Mouse (Mus musculus) hindbrain, embryonic 12.5 days (tissue): ENCODE data around the gene Hfe. TPM values are rescaled to one million over a fixed set of nuclear protein-coding genes. Genes with fewer than 3 reads are reported as not detected.

Source experiments
- ATAC-seq: fragments of 200-750 bp; cut with Nextera tagmentation; 2 replicates; pipeline ENCODE4 v1.8.0; 2017; ENCODE audit warnings: moderate TSS enrichment; ENCODE audit not compliant: low FRiP score
- H3K27ac ChIP-seq: fragments of 300-500 bp; sonication (generic); 2 replicates; pipeline ENCODE4 v1.5.1; 2016; ENCODE audit warnings: mild to moderate bottlenecking
- H3K27me3 ChIP-seq: fragments of 300-500 bp; sonication (generic); 2 replicates; pipeline ENCODE4 v1.6.1; 2016; ENCODE audit warnings: mild to moderate bottlenecking
- H3K36me3 ChIP-seq: fragments of 300-500 bp; sonication (generic); 2 replicates; pipeline ENCODE4 v1.6.1; 2016; ENCODE audit warnings: mild to moderate bottlenecking
- H3K4me1 ChIP-seq: fragments of 300-500 bp; sonication (generic); 2 replicates; pipeline ENCODE4 v1.6.1; 2016
- H3K4me2 ChIP-seq: fragments of 300-500 bp; sonication (generic); replicated peaks from 2 replicates; pipeline ENCODE4 v1.6.1; 2016; ENCODE audit warnings: mild to moderate bottlenecking
- H3K4me3 ChIP-seq: fragments of 300-500 bp; sonication (generic); 2 replicates; pipeline ENCODE4 v1.5.1; 2016; ENCODE audit warnings: mild to moderate bottlenecking
- H3K9ac ChIP-seq: fragments of 300-500 bp; sonication (generic); 2 replicates; pipeline ENCODE4 v1.6.1; 2016; ENCODE audit warnings: mild to moderate bottlenecking, moderate library complexity
- H3K9me3 ChIP-seq: fragments of 300-500 bp; sonication (generic); replicated peaks from 2 replicates; pipeline ENCODE4 v1.6.1; 2016; ENCODE audit warnings: mild to moderate bottlenecking
- WGBS: fragments of 180-500 bp; shearing (Covaris S2); methylation state at CpG from one replicate; pipeline ENCODE4 v1.1.7; 2016; 5-methylcytosine and 5-hydroxymethylcytosine counted together
- polyA plus RNA-seq: library from polyadenylated mRNA; unstranded; fragments of >200 nt; fragmentation: Nextera tagmentation; extraction: Ambion mirVana; gene quantifications from 2 replicates; pipeline ENCODE4 v1.2.1, GENCODE M21; 2016

The Hfe gene
- polyA plus RNA-seq, 1 experiment from 2014 or later = 4.9 TPM

GRCm38 (mm10) chr13:23700786-23701520 lies 9.7 kb downstream of the Hfe start:
- Histone ChIP-seq H3K9me3 (no peaks in the 10 kb centered on the region), H3K27ac (no peak overlapping the region), H3K36me3 (no peaks in the 10 kb centered on the region), H3K4me3 (no peak overlapping the region), H3K4me2 (no peak overlapping the region), H3K4me1 (peaks cover 4% of the 10 kb centered on the region; the same call in 1 of the 2 replicates), H3K9ac (no peak overlapping the region), H3K27me3 (no peaks in the 10 kb centered on the region)
- peak; percentile 51 for ATAC-seq
- WGBS = 31% methylated on average over 8 of the region's 8 CpGs

GRCm38 (mm10) chr13:23699767-23700166 lies 10.9 kb downstream of the Hfe start:
- Histone ChIP-seq H3K9me3 (no peaks in the 10 kb centered on the region), H3K27me3 (no peaks in the 10 kb centered on the region), H3K4me3 (no peak overlapping the region), H3K27ac (no peak overlapping the region), H3K9ac (no peak overlapping the region), H3K4me2 (no peak overlapping the region), H3K4me1 (peaks cover 4% of the 10 kb centered on the region; the same call in 1 of the 2 replicates), H3K36me3 (no peaks in the 10 kb centered on the region)
- 73% methylated on average over 3 of the region's 3 CpGs for WGBS
- no peak for ATAC-seq

DNA sequence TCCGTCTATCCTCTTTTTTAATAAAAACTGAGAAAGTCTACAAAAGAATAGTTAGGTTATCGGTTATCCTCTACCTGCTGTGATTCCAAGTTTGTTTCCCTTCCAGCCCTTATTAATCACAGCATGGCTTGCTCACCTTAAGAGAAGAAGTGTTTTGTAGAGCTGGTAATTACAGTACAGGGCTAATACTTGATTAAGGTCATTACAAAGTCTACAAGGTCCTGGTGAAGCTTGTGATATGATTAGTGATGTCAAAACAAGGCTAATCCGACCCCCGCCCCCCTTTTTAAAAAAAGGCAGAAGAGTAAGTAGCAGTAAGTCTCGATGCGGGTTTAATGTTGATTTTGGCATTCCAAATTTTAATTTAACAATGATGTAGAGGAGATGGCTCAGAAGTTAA lies 11.7 kb downstream of the Hfe start:
- H3K27me3 ChIP-seq = no peaks in the 10 kb centered on the region
- H3K4me3 ChIP-seq = peak overlapping the region; percentile 39; the same call in 1 of the 2 replicates
- H3K9ac ChIP-seq = no peak overlapping the region
- no peaks in the 10 kb centered on the region for H3K36me3 ChIP-seq
- no peaks in the 10 kb centered on the region for H3K9me3 ChIP-seq
- peaks cover 4% of the 10 kb centered on the region; the same call in 1 of the 2 replicates for H3K4me1 ChIP-seq
- 70% methylated on average over 6 of the region's 6 CpGs for WGBS
- peak overlapping the region; percentile 67 for H3K4me2 ChIP-seq
- H3K27ac ChIP-seq = peak overlapping the region; percentile 86; the same call in 1 of the 2 replicates
- no peak for ATAC-seq

- Histone ChIP-seq H3K36me3 (no peaks in the 10 kb centered on the region), H3K9me3 (no peaks in the 10 kb centered on the region), H3K4me1 (peaks cover 4% of the 10 kb centered on the region; the same call in 1 of the 2 replicates), H3K9ac (peak within 1 kb of the TSS; percentile 52), H3K4me2 (peak within 1 kb of the TSS; percentile 67), H3K27ac (peak within 1 kb of the TSS; percentile 86), H3K4me3 (peak within 1 kb of the TSS; percentile 39), H3K27me3 (no peaks in the 10 kb centered on the region)
- WGBS = under 1% methylated on average over 21 of the region's 22 CpGs
- ATAC-seq = peak; percentile 97
These were observed 12.4 kb downstream of the Hfe start, which contains the start of gene Hist1h4c for GRCm38 (mm10) chr13:23698300-23698693. Gene Hist1h4c, minus strand, starts transcription at chr13:23698454.

- under 1% methylated on average over 29 of the region's 32 CpGs for WGBS
- ATAC-seq = peak; percentile 84
- H3K4me3 ChIP-seq = peak overlapping the region; percentile 39
- peak overlapping the region; percentile 86 for H3K27ac ChIP-seq
- H3K27me3 ChIP-seq = no peaks in the 10 kb centered on the region
- H3K36me3 ChIP-seq = no peaks in the 10 kb centered on the region
- H3K9me3 ChIP-seq = no peaks in the 10 kb centered on the region
- peak overlapping the region; percentile 52 for H3K9ac ChIP-seq
- peaks cover 4% of the 10 kb centered on the region; the same call in 1 of the 2 replicates for H3K4me1 ChIP-seq
- peak overlapping the region; percentile 67 for H3K4me2 ChIP-seq
These were observed 13.0 kb downstream of the Hfe start for GRCm38 (mm10) chr13:23697491-23698299.

DNA sequence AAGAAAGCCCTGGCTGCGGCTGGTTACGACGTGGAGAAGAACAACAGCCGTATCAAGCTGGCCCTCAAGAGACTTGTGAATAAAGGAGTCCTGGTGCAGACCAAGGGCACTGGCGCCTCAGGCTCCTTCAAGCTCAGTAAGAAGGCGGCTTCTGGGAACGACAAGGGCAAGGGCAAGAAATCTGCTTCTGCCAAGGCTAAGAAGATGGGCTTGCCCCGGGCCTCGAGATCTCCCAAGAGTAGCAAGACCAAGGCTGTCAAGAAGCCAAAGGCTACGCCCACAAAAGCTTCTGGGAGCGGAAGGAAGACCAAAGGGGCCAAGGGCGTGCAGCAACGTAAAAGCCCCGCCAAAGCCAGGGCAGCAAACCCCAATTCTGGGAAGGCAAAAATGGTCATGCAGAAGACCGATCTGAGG lies 14.6 kb downstream of the Hfe start:
- ATAC-seq = no peak

DNA sequence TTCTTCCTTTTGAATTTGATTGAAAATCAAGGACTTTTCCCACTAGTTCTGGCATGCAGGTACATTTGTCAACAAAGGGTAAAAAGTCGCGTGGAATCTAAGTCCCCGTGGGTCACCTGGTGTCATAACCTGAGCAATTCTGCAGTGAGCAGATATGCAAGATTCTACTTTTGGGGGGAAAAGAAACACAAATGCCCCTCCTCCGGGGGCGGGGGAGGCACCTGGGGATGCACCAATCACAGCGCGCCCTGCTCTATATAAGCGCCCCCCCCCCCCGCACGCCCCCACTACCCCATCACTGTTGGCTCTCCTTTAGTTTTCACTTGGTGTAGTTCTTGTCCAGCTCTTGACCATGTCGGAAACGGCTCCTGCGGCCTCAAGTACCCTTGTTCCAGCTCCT lies 15.1 kb downstream of the Hfe start, which contains the start of gene Hist1h1t:
Gene Hist1h1t, plus strand, starts transcription at position 301 of the 400 bp plus-strand sequence.
- H3K4me2 ChIP-seq = peak within 1 kb of the TSS; percentile 19; the same call in 1 of the 2 replicates
- no peak within 1 kb of the TSS for H3K9ac ChIP-seq
- H3K4me3 ChIP-seq = no peak within 1 kb of the TSS
- H3K9me3 ChIP-seq = no peaks in the 10 kb centered on the region
- peaks cover 4% of the 10 kb centered on the region; the same call in 1 of the 2 replicates for H3K4me1 ChIP-seq
- no peak within 1 kb of the TSS for H3K27ac ChIP-seq
- H3K27me3 ChIP-seq = no peaks in the 10 kb centered on the region
- no peaks in the 10 kb centered on the region for H3K36me3 ChIP-seq
- ATAC-seq = no peak
- 45% methylated on average over 13 of the region's 13 CpGs for WGBS

More for the DNA sequence above, 14.6 kb downstream of the Hfe start:
- peaks cover 4% of the 10 kb centered on the region; the same call in 1 of the 2 replicates for H3K4me1 ChIP-seq
- H3K27ac ChIP-seq = no peak overlapping the region
- no peak overlapping the region for H3K4me3 ChIP-seq
- H3K27me3 ChIP-seq = no peaks in the 10 kb centered on the region
- no peaks in the 10 kb centered on the region for H3K9me3 ChIP-seq
- no peak overlapping the region for H3K9ac ChIP-seq
- H3K36me3 ChIP-seq = no peaks in the 10 kb centered on the region
- H3K4me2 ChIP-seq = 0 out of 2 replicates have a peak overlapping the region, but pooled peaks have one; percentile 19
- WGBS = 56% methylated on average over 15 of the region's 15 CpGs

- ATAC-seq = no peak
- no peak overlapping the region for H3K4me2 ChIP-seq
- no peaks in the 10 kb centered on the region for H3K27me3 ChIP-seq
- H3K4me1 ChIP-seq = peaks cover 4% of the 10 kb centered on the region; the same call in 1 of the 2 replicates
- WGBS = 93% methylated on average over 9 of the region's 9 CpGs
- H3K4me3 ChIP-seq = no peak overlapping the region
- no peaks in the 10 kb centered on the region for H3K36me3 ChIP-seq
- no peak overlapping the region for H3K27ac ChIP-seq
- no peaks in the 10 kb centered on the region for H3K9me3 ChIP-seq
- no peak overlapping the region for H3K9ac ChIP-seq
These were observed 15.7 kb downstream of the Hfe start for GRCm38 (mm10) chr13:23694956-23695355.

- Histone ChIP-seq H3K4me3 (no peak overlapping the region), H3K9me3 (no peaks in the 10 kb centered on the region), H3K36me3 (no peaks in the 10 kb centered on the region), H3K27me3 (no peaks in the 10 kb centered on the region), H3K4me2 (no peak overlapping the region), H3K27ac (no peak overlapping the region), H3K9ac (no peak overlapping the region), H3K4me1 (peaks cover 3% of the 10 kb centered on the region; the same call in 1 of the 2 replicates)
- no peak for ATAC-seq
- WGBS = 84% methylated on average over 6 of the region's 6 CpGs
These were observed 16.7 kb downstream of the Hfe start for GRCm38 (mm10) chr13:23693856-23694440.

DNA sequence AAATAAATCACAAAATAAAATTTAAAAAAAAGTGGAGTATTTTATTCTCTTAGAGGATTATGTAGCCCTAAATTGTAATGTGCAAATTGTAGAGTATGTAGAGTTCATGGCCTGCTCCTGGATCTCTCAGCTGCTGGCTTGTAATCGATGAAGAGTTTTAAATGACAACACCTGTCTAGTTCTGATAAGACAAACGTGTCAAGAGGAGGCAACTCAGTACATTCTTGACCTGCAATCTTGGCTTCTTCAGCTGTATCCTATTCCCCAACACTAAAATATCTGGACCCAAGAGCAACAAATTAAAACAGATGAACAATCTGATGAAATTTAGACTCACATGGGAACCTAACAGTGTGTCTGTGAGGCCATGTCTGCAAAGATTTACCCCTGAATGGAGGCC lies 21.2 kb downstream of the Hfe start:
- H3K4me1 ChIP-seq = peaks cover 11% of the 10 kb centered on the region
- 74% methylated on average over 2 of the region's 2 CpGs for WGBS
- no peak for ATAC-seq
- H3K4me2 ChIP-seq = no peak overlapping the region
- H3K4me3 ChIP-seq = no peak overlapping the region
- no peak overlapping the region for H3K27ac ChIP-seq
- H3K36me3 ChIP-seq = no peaks in the 10 kb centered on the region
- no peaks in the 10 kb centered on the region for H3K27me3 ChIP-seq
- no peak overlapping the region for H3K9ac ChIP-seq
- H3K9me3 ChIP-seq = no peaks in the 10 kb centered on the region

DNA sequence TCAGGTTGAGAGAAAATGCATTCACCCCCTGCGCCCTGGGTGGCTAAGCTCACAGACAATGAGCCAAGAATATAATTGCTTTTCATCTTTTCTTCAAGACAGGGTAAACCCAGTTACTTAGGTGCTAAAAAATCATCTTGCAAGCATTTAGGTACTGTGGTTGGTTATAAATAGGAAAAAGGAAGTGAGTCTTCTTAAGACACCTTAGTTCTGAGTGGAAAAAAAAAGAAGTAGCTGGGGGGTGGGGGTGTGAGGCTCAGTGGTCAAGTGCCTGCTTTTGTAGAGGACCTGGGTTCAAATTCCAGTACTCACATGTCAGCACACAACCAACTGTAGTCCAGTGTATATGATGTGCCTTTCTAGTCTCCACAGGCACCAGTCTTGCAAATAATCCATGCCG lies 21.7 kb downstream of the Hfe start:
- H3K9me3 ChIP-seq = no peaks in the 10 kb centered on the region
- H3K9ac ChIP-seq = no peak overlapping the region
- no peaks in the 10 kb centered on the region for H3K36me3 ChIP-seq
- H3K4me1 ChIP-seq = peaks cover 11% of the 10 kb centered on the region
- H3K27ac ChIP-seq = no peak overlapping the region
- no peak overlapping the region for H3K4me2 ChIP-seq
- H3K27me3 ChIP-seq = no peaks in the 10 kb centered on the region
- ATAC-seq = no peak
- 94% methylated on average over 2 of the region's 2 CpGs for WGBS
- H3K4me3 ChIP-seq = no peak overlapping the region

- WGBS = 92% methylated on average over 7 of the region's 7 CpGs
- H3K27me3 ChIP-seq = no peaks in the 10 kb centered on the region
- no peaks in the 10 kb centered on the region for H3K9me3 ChIP-seq
- H3K4me1 ChIP-seq = peaks cover 13% of the 10 kb centered on the region
- no peak overlapping the region for H3K4me3 ChIP-seq
- no peak overlapping the region for H3K27ac ChIP-seq
- no peak overlapping the region for H3K9ac ChIP-seq
- H3K36me3 ChIP-seq = no peaks in the 10 kb centered on the region
- no peak for ATAC-seq
- no peak overlapping the region for H3K4me2 ChIP-seq
These were observed 22.7 kb downstream of the Hfe start for GRCm38 (mm10) chr13:23687907-23688306.
